Mouse (Mus musculus) E14TG2a.4 (cell line): Measurements from ENCODE around the gene Gm12830.

Source experiments
- CTCF ChIP-seq: conservative IDR thresholded peaks from 2 replicates; pipeline ENCODE4 v1.5.1; 2014; ENCODE audit warnings: low read length
- NANOG ChIP-seq: IDR thresholded peaks from 2 replicates; pipeline ENCODE4 v1.6.1; 2014; ENCODE audit warnings: borderline replicate concordance, low read length, mixed read lengths
- POU5F1 ChIP-seq: IDR thresholded peaks from 2 replicates; pipeline ENCODE4 v1.6.1; 2014; ENCODE audit warnings: low read length, borderline replicate concordance

- TF ChIP-seq CTCF (no peak), NANOG (no peak; the same call in 1 of the 2 replicates), POU5F1 (peak; percentile 18; the same call in 1 of the 2 replicates)
These were observed 55.0 kb downstream of the Gm12830 start for GRCm38 (mm10) chr4:114876441-114876972.
